Mouse (Mus musculus) bone marrow macrophage, adult 2 months (primary cell): Measurements from ENCODE around the gene Naalad2.
"Not testable (repeated sequence)": the region's sequence is repeated elsewhere in the genome, so short reads cannot be mapped to it uniquely, and the experiment has no call there.

ENCODE experiments used
- CTCF ChIP-seq: IDR thresholded peaks from 2 replicates; pipeline ENCODE4 v1.5.1; 2012; ENCODE audit warnings: low read depth, mild to moderate bottlenecking, low read length, moderate library complexity
- POLR2A ChIP-seq: IDR thresholded peaks from 2 replicates; pipeline ENCODE4 v1.6.1; 2012; ENCODE audit warnings: mild to moderate bottlenecking, low read depth, low read length, borderline replicate concordance

DNA sequence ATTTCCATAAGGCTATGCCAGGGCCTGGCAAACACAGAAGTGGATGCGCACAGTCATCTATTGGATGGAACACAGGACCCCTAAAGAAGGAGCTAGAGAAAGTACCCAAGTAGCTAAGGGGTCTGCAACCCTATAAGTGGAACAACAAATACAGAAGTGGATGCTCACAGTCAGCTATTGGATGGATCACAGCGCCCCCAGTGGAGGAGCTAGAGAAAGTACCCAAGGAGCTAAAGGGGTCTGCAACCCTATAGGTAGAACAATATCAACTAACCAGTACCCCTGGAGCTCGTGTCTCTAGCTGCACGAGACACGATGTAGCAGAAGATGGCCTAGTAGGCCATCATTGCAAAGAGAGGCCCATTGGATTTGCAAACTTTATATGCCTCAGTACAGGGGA is 124.1 kb downstream of the Naalad2 start:
- not testable (repeated sequence) for TF ChIP-seq CTCF, POLR2A
